Mouse (Mus musculus): ENCODE data around the gene Pou2f2. TPM values are rescaled to one million over a fixed set of nuclear protein-coding genes. Genes with fewer than 3 reads are reported as not detected.

Pou2f2 gene
- 1 to 10 TPM in 3 of 4 experiments, under 1 TPM in 1; 0.90 to 3.5 (median 1.7) TPM for total RNA-seq (2022)

GRCm38 (mm10) chr7:25179606-25180161, at the start of gene Pou2f2:
Gene Pou2f2, minus strand, starts transcription at chr7:25179726.
- peak; percentile 17 for DNase-seq

GRCm38 (mm10) chr7:25227523-25228300, 48.2 kb upstream of the Pou2f2 start:
- no peak for DNase-seq

- DNase-seq: no peak
These were observed 42.9 kb upstream of the Pou2f2 start for GRCm38 (mm10) chr7:25222275-25222967.

- peak; percentile 98 for DNase-seq
These were observed 41.8 kb upstream of the Pou2f2 start, which contains the start of gene Zfp526 for GRCm38 (mm10) chr7:25221102-25221883. Gene Zfp526, plus strand, starts transcription at chr7:25221425.

DNA sequence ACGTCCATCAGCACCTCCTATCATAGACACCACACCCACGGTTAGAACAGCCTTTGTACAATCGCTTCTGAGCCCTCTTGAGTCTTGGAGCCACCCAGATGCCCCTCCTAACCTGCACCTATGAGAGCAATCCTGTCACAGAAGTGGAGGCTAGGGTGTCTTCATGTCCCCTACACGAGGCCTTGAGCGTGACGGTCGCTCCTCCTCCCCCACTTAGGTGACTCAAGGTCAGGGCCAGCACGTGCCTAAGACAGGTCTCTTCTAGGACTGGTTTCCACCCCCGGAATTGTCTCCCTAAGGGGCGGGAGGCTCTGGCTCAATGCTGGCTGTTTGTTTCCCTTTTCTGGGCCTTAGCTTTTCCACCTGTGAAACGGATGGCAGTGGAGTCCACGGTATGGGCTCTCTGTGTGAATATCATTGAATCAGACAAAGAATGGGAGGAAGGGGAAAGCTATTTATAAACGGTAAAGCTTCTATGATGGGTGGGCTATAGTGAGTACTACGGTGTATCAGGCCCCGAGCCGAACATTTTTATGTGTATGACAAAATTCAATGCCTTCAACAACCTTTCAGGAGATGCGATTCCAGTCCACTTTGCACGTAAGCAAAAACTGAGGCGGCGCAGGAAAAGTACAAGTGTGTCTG, 41.1 kb upstream of the Pou2f2 start, which contains the start of gene Dedd2:
Dedd2 (minus strand) TSS at position 159 of the 645 bp plus-strand sequence.
- DNase-seq: peak; percentile 72

- DNase-seq: peak; percentile 97
These were observed 40.4 kb upstream of the Pou2f2 start for GRCm38 (mm10) chr7:25219756-25220456.

DNA sequence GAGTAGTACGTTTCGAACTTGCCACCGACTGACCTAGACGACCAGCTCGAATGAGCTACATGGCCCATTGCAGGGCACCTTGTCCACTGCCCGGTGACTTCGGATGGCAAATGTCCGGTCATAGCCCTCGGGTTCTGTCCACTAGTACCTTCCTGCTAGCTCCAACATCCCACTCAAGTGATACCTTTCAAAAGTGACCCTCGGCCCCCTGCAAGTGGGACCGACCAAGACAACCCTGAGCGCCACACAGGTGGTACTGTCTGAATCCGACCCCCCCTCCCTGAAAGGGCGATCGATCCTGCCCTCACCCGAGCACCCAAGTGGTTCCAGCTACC, 39.9 kb upstream of the Pou2f2 start:
- DNase-seq: no peak

GRCm38 (mm10) chr7:25218705-25219415, 39.3 kb upstream of the Pou2f2 start:
- no peak for DNase-seq

DNA sequence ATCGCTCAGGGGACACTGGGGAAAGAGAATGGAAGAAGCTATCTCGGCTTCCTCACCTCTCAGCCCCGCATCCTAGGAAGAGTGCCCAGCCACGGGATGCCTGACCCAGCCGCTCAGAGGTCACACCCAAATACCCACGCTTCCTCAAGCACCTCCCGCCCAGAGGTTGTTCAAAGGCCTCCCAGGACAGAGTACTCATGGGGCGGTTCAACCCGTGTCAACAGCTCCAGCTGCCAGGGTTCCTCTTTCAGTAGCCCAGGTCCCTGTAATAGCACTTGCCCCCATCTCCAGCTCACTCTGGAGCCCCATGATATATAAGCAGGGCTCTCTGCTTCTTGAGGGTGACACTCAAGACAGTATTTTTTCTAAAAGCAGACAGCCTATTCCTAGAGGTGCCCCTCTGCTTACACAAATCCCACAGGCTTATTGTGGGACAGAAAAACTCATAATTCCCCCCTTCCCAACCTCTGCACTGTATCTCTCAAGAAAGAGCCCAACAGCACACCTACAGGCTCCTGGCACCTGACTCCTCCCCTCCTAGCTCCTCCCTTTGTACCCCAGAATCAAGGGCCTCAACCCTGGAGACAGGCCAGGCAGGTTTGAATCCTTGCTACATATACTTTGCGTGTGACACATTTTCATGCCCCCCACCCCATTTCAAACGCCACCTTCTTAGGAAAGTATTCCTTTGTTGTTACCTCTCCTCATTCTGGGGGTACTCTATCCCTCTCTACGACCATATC, 38.3 kb upstream of the Pou2f2 start:
- no peak for DNase-seq

DNA sequence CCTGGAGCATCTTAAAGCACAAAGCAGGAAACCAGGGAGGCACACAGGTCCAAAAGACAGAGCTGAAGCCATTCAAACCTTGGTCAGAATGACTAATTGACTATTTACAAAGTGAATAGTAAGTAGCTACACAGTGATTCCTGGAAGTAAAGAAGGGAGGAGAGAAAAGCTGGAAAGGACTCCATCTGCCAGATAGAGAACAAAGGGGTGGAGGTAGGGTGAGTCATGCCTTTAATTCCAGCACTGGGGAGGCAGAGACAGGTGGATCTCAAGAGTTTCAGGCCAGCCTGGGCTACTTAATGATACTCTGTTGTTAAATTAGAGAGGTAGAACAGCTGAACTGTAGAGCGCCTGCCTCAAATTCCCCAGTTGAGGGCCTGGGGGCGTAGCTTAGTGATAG, 34.6 kb upstream of the Pou2f2 start:
- DNase-seq: no peak

DNA sequence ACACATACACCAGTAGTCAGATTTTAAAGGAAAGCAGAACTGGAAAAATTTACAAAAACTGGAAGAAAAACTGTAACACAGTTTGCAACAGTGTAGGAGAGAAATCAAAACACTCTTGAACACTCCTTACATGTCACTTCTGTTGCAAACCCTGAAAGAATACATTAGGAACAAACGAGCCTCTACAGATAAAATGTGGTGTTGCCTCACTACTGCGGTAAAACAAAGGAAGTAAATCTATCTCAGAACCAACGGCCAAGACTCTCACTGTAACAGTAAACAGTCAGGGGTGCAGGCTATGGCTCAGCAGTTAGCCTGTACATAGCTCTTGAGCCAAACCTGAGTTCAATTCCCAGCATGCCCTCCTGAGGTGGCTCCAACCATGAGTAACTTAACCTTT, 33.6 kb upstream of the Pou2f2 start:
- DNase-seq: no peak

DNA sequence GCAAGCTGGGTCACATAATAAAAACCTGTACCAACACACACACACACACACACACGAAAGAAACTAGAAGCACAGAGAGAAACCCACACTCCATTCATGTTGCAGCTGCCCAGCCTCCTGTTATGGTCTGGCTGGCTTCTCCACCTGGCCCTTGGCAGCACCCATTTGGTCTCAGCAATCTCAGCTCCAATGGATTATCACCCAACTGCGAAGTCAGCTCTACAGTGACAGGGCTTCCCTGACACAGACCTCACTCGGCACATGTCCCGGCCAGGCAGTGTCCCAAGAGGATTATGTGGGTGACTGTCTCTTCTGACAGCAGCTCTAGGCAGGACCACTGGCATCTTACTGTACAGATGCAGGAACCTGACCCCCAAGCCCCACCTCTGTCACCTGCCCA, 31.0 kb upstream of the Pou2f2 start:
- no peak for DNase-seq

DNA sequence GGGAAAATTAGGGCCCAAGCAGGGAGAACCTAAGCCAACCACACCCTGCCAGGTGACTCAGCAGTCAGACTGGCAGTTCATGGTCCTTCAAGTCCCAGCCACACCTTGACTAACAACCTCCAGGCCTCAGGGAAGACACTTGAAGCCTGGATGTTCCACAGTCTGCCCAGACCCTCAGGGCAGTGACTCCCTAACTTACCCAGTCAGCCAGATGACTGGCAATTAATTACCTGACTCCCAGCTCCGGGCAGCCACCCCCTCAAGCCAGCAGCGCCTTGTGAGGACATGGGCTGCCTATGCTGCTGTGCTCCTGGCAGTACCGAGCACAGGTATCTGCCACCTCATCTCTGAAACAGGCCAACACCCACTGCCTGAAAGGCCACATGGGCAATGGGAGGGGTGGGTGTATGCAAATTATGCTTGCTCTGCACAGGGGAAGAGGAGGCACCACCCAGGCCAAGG, 29.7 kb upstream of the Pou2f2 start:
- no peak for DNase-seq

GRCm38 (mm10) chr7:25206094-25206830, 26.7 kb upstream of the Pou2f2 start:
- no peak for DNase-seq

DNA sequence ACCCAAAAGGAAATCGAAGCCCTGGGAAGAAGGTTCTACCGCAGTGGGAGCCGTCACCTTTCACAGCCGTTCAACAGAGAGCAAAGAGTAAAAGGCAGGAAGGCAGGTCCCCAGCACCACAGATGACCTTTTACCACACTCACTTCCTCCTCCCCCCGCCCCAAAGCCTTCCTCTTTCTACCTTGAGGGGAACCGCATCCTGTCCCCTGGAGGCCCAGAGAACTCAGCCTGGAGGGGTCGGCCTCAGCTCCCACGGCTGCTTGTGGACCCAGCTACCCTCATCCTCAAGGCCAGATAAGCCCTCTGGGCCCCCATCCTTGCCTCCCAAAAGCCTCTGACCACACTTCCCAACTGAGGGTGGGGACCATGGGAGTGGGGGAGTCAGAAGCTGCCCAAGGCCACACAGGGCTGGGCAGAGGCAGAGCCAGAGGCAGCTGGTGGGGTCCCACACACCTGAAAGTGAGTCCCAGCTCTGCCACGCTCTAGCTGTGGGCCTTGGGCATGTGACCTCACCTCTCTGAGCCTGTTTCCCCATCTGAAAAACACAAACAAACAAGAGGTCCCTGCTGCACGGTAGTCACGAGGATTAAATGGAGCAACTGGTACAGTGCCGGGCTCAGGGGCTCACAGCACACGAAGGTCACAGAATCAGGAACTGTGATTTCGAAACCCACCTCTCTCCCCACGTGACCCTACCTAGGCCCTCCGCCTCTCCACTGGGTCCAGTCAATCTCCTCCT, 26.0 kb upstream of the Pou2f2 start:
- no peak for DNase-seq

DNA sequence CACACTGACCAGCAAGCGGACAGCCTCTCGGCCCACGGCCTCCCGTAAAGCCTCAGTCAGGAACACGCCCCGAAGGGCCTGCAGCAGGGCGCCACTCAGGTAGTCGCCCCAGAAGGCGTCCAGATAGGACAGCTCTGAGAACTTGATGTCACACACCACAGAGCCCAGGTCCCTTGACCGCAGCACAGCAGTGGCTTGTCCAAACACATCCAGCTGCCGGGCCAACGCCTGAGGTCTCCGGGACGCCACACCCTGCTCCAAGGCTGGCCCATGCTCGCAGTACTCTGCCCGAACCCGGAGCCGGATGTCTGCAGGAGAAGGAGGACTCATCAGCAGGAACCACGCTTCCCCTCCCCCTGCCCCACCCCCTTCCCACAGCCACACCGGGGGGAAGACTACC, 24.1 kb upstream of the Pou2f2 start:
- no peak for DNase-seq

- DNase-seq: no peak
These were observed 18.0 kb upstream of the Pou2f2 start for GRCm38 (mm10) chr7:25197384-25198018.

DNA sequence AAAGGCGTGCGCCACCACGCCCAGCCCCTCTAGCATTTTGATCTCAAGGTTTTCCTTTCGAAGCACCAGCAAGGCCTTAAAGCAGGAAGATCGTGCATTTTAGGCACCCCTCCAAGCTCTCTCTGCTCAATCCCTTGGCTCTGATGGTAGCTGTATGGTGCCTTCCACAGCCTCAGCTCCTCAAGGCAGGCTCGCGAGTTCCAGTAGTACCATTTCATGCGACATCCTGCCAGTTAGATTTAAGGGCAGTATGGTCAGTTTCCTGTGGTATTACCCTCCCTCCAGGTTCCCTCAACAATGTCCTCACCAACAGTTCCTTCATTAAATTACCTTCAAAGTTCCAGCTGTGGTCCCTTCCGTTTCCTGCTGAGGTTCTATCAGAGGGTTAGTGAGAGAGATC, 16.6 kb upstream of the Pou2f2 start:
- DNase-seq: no peak

Measured in adrenal gland, adult 8-10 months (tissue).